Mouse (Mus musculus): ENCODE measurements at regions not wholly inside any gene's neighbourhood (a gene's known extent, or its start where the extent isn't known, plus 50 kb on each side); places are given as distances from the start of the nearest gene placed in this dataset.
A peak's percentile ranks its signal among the peaks of the same experiment; 100 is the strongest.

DNA sequence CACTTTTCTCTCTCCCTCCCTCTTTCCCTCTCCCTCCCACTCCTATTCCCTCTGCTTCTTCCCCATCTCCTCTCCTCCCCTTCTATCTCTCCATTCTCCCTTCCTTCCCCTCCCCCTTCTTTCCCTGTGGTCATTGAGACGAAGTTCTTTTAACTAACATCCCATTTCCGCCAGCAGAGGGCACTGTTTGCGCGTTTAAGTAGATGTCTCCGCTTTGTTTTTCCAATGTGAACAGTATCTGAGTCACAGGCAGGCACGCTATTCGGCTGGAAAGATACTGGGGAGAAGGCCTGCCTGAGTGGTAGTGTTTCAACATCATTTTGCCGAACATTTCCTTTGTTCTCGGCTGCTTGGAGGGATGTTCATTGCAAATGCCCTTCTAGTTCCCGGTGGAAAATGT lies 77.5 kb downstream of the Gm5426 start:
- peak; percentile 80; the same call in 1 of the 2 replicates for TF ChIP-seq CTCF (IDR thresholded peaks at IDR 0.05; ENCODE audit: borderline replicate concordance, extremely low read depth, insufficient read depth, insufficient read length)
- no peak for TF ChIP-seq POLR2A (IDR thresholded peaks at IDR 0.05; ENCODE audit: borderline replicate concordance, extremely low read depth, insufficient read depth, insufficient read length, poor library complexity, severe bottlenecking)
